ENCODE assay signal across 8 mouse cellular contexts in genomic region chr17:24550416-24551049, GRCm38 (mm10). TPM values are rescaled to one million over a fixed set of nuclear protein-coding genes. Genes with fewer than 3 reads are reported as not detected.
DNase-seq lines count a peak whose midpoint lies in the region; ATAC-seq and TF ChIP-seq lines count a peak whose summit lies in the region.

No protein-coding gene starts in this region.

- H3K4me1 ChIP-seq in neural tube, embryonic 11.5 days (ENCODE audit: control insufficient read depth, insufficient read depth, low read length), result peaks cover 21% of the 10 kb centered on the region
- peaks cover 36% of the 10 kb centered on the region for H3K4me1 ChIP-seq in embryonic facial prominence, embryonic 10.5 days
- H3K4me1 ChIP-seq in intestine, postnatal 0 days (replicated peaks; ENCODE audit: control insufficient read depth, insufficient read depth, low read length), result peaks cover 4% of the 10 kb centered on the region; the same call in 1 of the 2 replicates
- H3K4me1 ChIP-seq in limb, embryonic 14.5 days (ENCODE audit: control insufficient read depth, insufficient read depth, low read length), result peaks cover 19% of the 10 kb centered on the region
- peaks cover 22% of the 10 kb centered on the region for H3K4me1 ChIP-seq in midbrain, embryonic 14.5 days (ENCODE audit: control insufficient read depth, insufficient read depth, low read length)

- H3K9me3 ChIP-seq in neural tube, embryonic 11.5 days (ENCODE audit: control insufficient read depth, low read length), result no peaks in the 10 kb centered on the region
- H3K9me3 ChIP-seq in embryonic facial prominence, embryonic 10.5 days, result no peaks in the 10 kb centered on the region
- H3K9me3 ChIP-seq in intestine, postnatal 0 days (ENCODE audit: control insufficient read depth), result no peaks in the 10 kb centered on the region
- no peaks in the 10 kb centered on the region for H3K9me3 ChIP-seq in limb, embryonic 14.5 days (ENCODE audit: control insufficient read depth, low read length)
- no peaks in the 10 kb centered on the region for H3K9me3 ChIP-seq in midbrain, embryonic 14.5 days (ENCODE audit: control insufficient read depth, low read length)

- ATAC-seq in neural tube, embryonic 11.5 days (ENCODE audit: insufficient read depth, low FRiP score, low TSS enrichment), result peak; percentile 81
- ATAC-seq in intestine, postnatal 0 days, result peak; percentile 48; the same call in 1 of the 2 replicates
- peak; percentile 52 for ATAC-seq in limb, embryonic 14.5 days (ENCODE audit: low FRiP score, low read depth)
- peak; percentile 85 for ATAC-seq in midbrain, embryonic 14.5 days (ENCODE audit: low FRiP score, low TSS enrichment)

- peak; percentile 32; the same call in 1 of the 2 replicates for TF ChIP-seq CTCF in intestine, postnatal 0 days (IDR thresholded peaks at IDR 0.05; ENCODE audit: low read depth)

- peak; percentile 87 for DNase-seq in neural tube, embryonic 11.5 days (ENCODE audit: low spot score)
- DNase-seq in neural tube, embryonic 10.5 days (ENCODE audit: extremely low spot score, low spot score), result no peak
- peak; percentile 88 for DNase-seq in embryonic facial prominence, embryonic 10.5 days (ENCODE audit: low spot score)
- DNase-seq in gastrocnemius, postnatal 4 days (ENCODE audit: low spot score in 2 of 2), result peak; percentile 63 to 86
- peak; percentile 66 for DNase-seq in limb, embryonic 14.5 days (ENCODE audit: low spot score)
- peak; percentile 87 for DNase-seq in midbrain, embryonic 14.5 days
- DNase-seq in splenic B cell, adult 2 months (ENCODE audit: low read depth, low spot score), result peak; percentile 70

- peak overlapping the region; percentile 99 for H3K27ac ChIP-seq in neural tube, embryonic 11.5 days (ENCODE audit: low read depth, low read length)
- H3K27ac ChIP-seq in embryonic facial prominence, embryonic 10.5 days (replicated peaks), result peak overlapping the region; percentile 97
- peak overlapping the region; percentile 94 for H3K27ac ChIP-seq in intestine, postnatal 0 days (ENCODE audit: low read depth, low read length)
- H3K27ac ChIP-seq in limb, embryonic 14.5 days (replicated peaks; ENCODE audit: low read depth, low read length), result peak overlapping the region; percentile 95
- H3K27ac ChIP-seq in midbrain, embryonic 14.5 days (replicated peaks; ENCODE audit: low read depth, low read length), result peak overlapping the region; percentile 93

- H3K4me3 ChIP-seq in neural tube, embryonic 11.5 days (ENCODE audit: low read depth, low read length), result peak overlapping the region; percentile 81
- peak overlapping the region; percentile 93 for H3K4me3 ChIP-seq in embryonic facial prominence, embryonic 10.5 days
- peak overlapping the region; percentile 71 for H3K4me3 ChIP-seq in intestine, postnatal 0 days (ENCODE audit: low read depth, low read length)
- H3K4me3 ChIP-seq in limb, embryonic 14.5 days (replicated peaks; ENCODE audit: low read length), result peak overlapping the region; percentile 69
- H3K4me3 ChIP-seq in midbrain, embryonic 14.5 days (replicated peaks; ENCODE audit: low read depth, low read length), result peak overlapping the region; percentile 85

- under 1% methylated on average over 44 of the region's 44 CpGs for WGBS in neural tube, embryonic 11.5 days
- under 1% methylated on average over 44 of the region's 44 CpGs for WGBS in embryonic facial prominence, embryonic 10.5 days
- WGBS in intestine, postnatal 0 days, result under 1% methylated on average over 44 of the region's 44 CpGs
- WGBS in limb, embryonic 14.5 days, result under 1% methylated on average over 42 of the region's 44 CpGs
- under 1% methylated on average over 44 of the region's 44 CpGs for WGBS in midbrain, embryonic 14.5 days

- peak overlapping the region; percentile 90 for H3K4me2 ChIP-seq in neural tube, embryonic 11.5 days (ENCODE audit: low read depth)
- peak overlapping the region; percentile 92 for H3K4me2 ChIP-seq in intestine, postnatal 0 days (replicated peaks; ENCODE audit: low read depth)
- peak overlapping the region; percentile 85 for H3K4me2 ChIP-seq in limb, embryonic 14.5 days (replicated peaks; ENCODE audit: low read depth, low read length, severe bottlenecking)
- peak overlapping the region; percentile 62 for H3K4me2 ChIP-seq in midbrain, embryonic 14.5 days (ENCODE audit: low read length)

- H3K9ac ChIP-seq in neural tube, embryonic 11.5 days (ENCODE audit: low read length), result peak overlapping the region; percentile 92
- peak overlapping the region; percentile 82 for H3K9ac ChIP-seq in intestine, postnatal 0 days (ENCODE audit: low read depth, low read length)
- peak overlapping the region; percentile 78 for H3K9ac ChIP-seq in limb, embryonic 14.5 days (ENCODE audit: low read depth, low read length, severe bottlenecking)
- peak overlapping the region; percentile 92 for H3K9ac ChIP-seq in midbrain, embryonic 14.5 days (replicated peaks; ENCODE audit: low read length)

- H3K27me3 ChIP-seq in neural tube, embryonic 11.5 days (ENCODE audit: control insufficient read depth, insufficient read depth, low read length), result peaks cover 11% of the 10 kb centered on the region; the same call in 1 of the 2 replicates
- peaks cover 35% of the 10 kb centered on the region for H3K27me3 ChIP-seq in embryonic facial prominence, embryonic 10.5 days (replicated peaks; ENCODE audit: low read depth, poor library complexity, severe bottlenecking)
- no peaks in the 10 kb centered on the region for H3K27me3 ChIP-seq in intestine, postnatal 0 days (replicated peaks; ENCODE audit: control insufficient read depth, insufficient read depth, low read length)
- H3K27me3 ChIP-seq in limb, embryonic 14.5 days (ENCODE audit: control insufficient read depth, insufficient read depth, low read length), result no peaks in the 10 kb centered on the region
- peaks cover 4% of the 10 kb centered on the region; the same call in 1 of the 2 replicates for H3K27me3 ChIP-seq in midbrain, embryonic 14.5 days (ENCODE audit: control insufficient read depth, insufficient read depth, low read length)
- H3K27me3 ChIP-seq in splenic B cell, adult 2 months (ENCODE audit: control insufficient read depth, insufficient read depth, low read length, poor library complexity, severe bottlenecking), result no peaks in the 10 kb centered on the region

- TF ChIP-seq POLR2A in limb, embryonic 14.5 days (IDR thresholded peaks at IDR 0.05; ENCODE audit: borderline replicate concordance, extremely low read depth, insufficient read depth, insufficient read length), result no peak

- no peaks in the 10 kb centered on the region for H3K36me3 ChIP-seq in neural tube, embryonic 11.5 days (ENCODE audit: control insufficient read depth, insufficient read depth, low read length)
- no peaks in the 10 kb centered on the region for H3K36me3 ChIP-seq in embryonic facial prominence, embryonic 10.5 days (replicated peaks)
- H3K36me3 ChIP-seq in intestine, postnatal 0 days (ENCODE audit: control insufficient read depth, insufficient read depth), result no peaks in the 10 kb centered on the region
- H3K36me3 ChIP-seq in limb, embryonic 14.5 days (ENCODE audit: control insufficient read depth, insufficient read depth, low read length), result no peaks in the 10 kb centered on the region
- H3K36me3 ChIP-seq in midbrain, embryonic 14.5 days (ENCODE audit: control insufficient read depth, insufficient read depth, low read length), result 0 out of 2 replicates have a peak, but pooled peaks cover 2% of the 10 kb centered on the region
- H3K36me3 ChIP-seq in splenic B cell, adult 2 months (ENCODE audit: control insufficient read depth, insufficient read depth, low read length, poor library complexity, severe bottlenecking), result peaks cover 1% of the 10 kb centered on the region; the same call in 1 of the 2 replicates

RNA-seq across cellular contexts. Expression of gene Pkd1, which starts 0.9 kb away (rescaled TPM):
- 20.6 and 29.0 TPM in 2 replicates for polyA plus RNA-seq in neural tube, embryonic 11.5 days (2014; fragmentation: Nextera tagmentation; extraction: Ambion mirVana)
- polyA plus RNA-seq in embryonic facial prominence, embryonic 10.5 days (2016; fragmentation: Nextera tagmentation; extraction: Ambion mirVana), result 14.9 and 16.3 TPM in 2 replicates
- total RNA-seq in gastrocnemius, postnatal 4 days (2021), result 10 to 100 TPM; 60.5 to 66.7 TPM
- polyA plus RNA-seq in intestine, postnatal 0 days (2015; fragmentation: Nextera tagmentation; extraction: Ambion mirVana), result 5.4 and 8.3 TPM in 2 replicates
- 73.6 and 106 TPM in 2 replicates for polyA plus RNA-seq in limb, embryonic 14.5 days (2012; rRNA removed)
- polyA plus RNA-seq in limb, embryonic 14.5 days (2014; fragmentation: Nextera tagmentation; extraction: Ambion mirVana), result 49.1 and 50.5 TPM in 2 replicates
- polyA plus RNA-seq in midbrain, embryonic 14.5 days (2014; fragmentation: Nextera tagmentation; extraction: Ambion mirVana), result 18.0 and 28.3 TPM in 2 replicates

RNA-seq across cellular contexts. Expression of gene Rab26, which starts 16.5 kb away (rescaled TPM):
- polyA plus RNA-seq in neural tube, embryonic 11.5 days (2014; fragmentation: Nextera tagmentation; extraction: Ambion mirVana), result 1.2 and 1.7 TPM in 2 replicates
- polyA plus RNA-seq in embryonic facial prominence, embryonic 10.5 days (2016; fragmentation: Nextera tagmentation; extraction: Ambion mirVana), result 2.6 TPM in 2 replicates
- total RNA-seq in gastrocnemius, postnatal 4 days (2021), result under 1 TPM; 0.52 to 0.64 TPM
- polyA plus RNA-seq in intestine, postnatal 0 days (2015; fragmentation: Nextera tagmentation; extraction: Ambion mirVana), result 0.31 and 0.63 TPM in 2 replicates
- polyA plus RNA-seq in limb, embryonic 14.5 days (2012; rRNA removed), result 2.0 and 3.0 TPM in 2 replicates
- 4.1 and 6.1 TPM in 2 replicates for polyA plus RNA-seq in limb, embryonic 14.5 days (2014; fragmentation: Nextera tagmentation; extraction: Ambion mirVana)
- polyA plus RNA-seq in midbrain, embryonic 14.5 days (2014; fragmentation: Nextera tagmentation; extraction: Ambion mirVana), result 4.9 and 6.5 TPM in 2 replicates

RNA-seq across cellular contexts. Expression of gene Traf7, which starts 22.8 kb away (rescaled TPM):
- 81.2 and 88.1 TPM in 2 replicates for polyA plus RNA-seq in neural tube, embryonic 11.5 days (2014; fragmentation: Nextera tagmentation; extraction: Ambion mirVana)
- polyA plus RNA-seq in embryonic facial prominence, embryonic 10.5 days (2016; fragmentation: Nextera tagmentation; extraction: Ambion mirVana), result 116 and 121 TPM in 2 replicates
- total RNA-seq in gastrocnemius, postnatal 4 days (2021), result 10 to 100 TPM; 80.8 to 86.3 TPM
- 39.7 and 41.2 TPM in 2 replicates for polyA plus RNA-seq in intestine, postnatal 0 days (2015; fragmentation: Nextera tagmentation; extraction: Ambion mirVana)
- 308 and 376 TPM in 2 replicates for polyA plus RNA-seq in limb, embryonic 14.5 days (2012; rRNA removed)
- 81.3 and 91.0 TPM in 2 replicates for polyA plus RNA-seq in limb, embryonic 14.5 days (2014; fragmentation: Nextera tagmentation; extraction: Ambion mirVana)
- polyA plus RNA-seq in midbrain, embryonic 14.5 days (2014; fragmentation: Nextera tagmentation; extraction: Ambion mirVana), result 86.2 and 90.8 TPM in 2 replicates
